In genomic region chr10:95057051-95057714, GRCm38 (mm10) we compare ENCODE assay signal across 24 mouse cellular contexts.
DNase-seq lines count a peak whose midpoint lies in the region; ATAC-seq and TF ChIP-seq lines count a peak whose summit lies in the region.
"Had no signal": no experiment of that assay in that cellular context is flagged by ENCODE, and none has a peak within 500 bp of the region (broad histone marks: within the 10 kb centered on the region; RNA-seq: fewer than 3 reads in every experiment).

No protein-coding gene starts in this region.

- 0 out of 2 replicates have a peak overlapping the region, but pooled peaks have one; percentile 39 for H3K27ac ChIP-seq in layer of hippocampus, adult 2 months
- H3K27ac ChIP-seq in neural tube, embryonic 15.5 days (replicated peaks), result 0 out of 2 replicates have a peak overlapping the region, but pooled peaks have one; percentile 25
- peak overlapping the region; percentile 66; the same call in 1 of the 2 replicates for H3K27ac ChIP-seq in forebrain, postnatal 0 days (ENCODE audit: low read depth, low read length)
- H3K27ac ChIP-seq: embryonic facial prominence, embryonic 10.5 days; heart, embryonic 15.5 days; limb, embryonic 15.5 days; liver, embryonic 14.5 days; neural tube, embryonic 13.5 days; stomach, postnatal 0 days had no signal

- no peaks in the 10 kb centered on the region for H3K9me3 ChIP-seq in neural tube, embryonic 15.5 days (replicated peaks)
- H3K9me3 ChIP-seq in forebrain, postnatal 0 days (ENCODE audit: low read length), result no peaks in the 10 kb centered on the region
- H3K9me3 ChIP-seq: embryonic facial prominence, embryonic 10.5 days; heart, embryonic 15.5 days; limb, embryonic 15.5 days; neural tube, embryonic 13.5 days had no signal

- no peaks in the 10 kb centered on the region for H3K27me3 ChIP-seq in neural tube, embryonic 15.5 days (replicated peaks)
- H3K27me3 ChIP-seq in forebrain, postnatal 0 days (ENCODE audit: insufficient read depth, low read length), result no peaks in the 10 kb centered on the region
- H3K27me3 ChIP-seq: heart, embryonic 15.5 days; limb, embryonic 15.5 days; neural tube, embryonic 13.5 days had no signal

- no peak for DNase-seq in frontal cortex, postnatal 36 days (ENCODE audit: low spot score in 2 of 2)
- DNase-seq in layer of hippocampus, adult 2 months (ENCODE audit: low spot score in 2 of 2), result peak in 1 of 2 experiments; percentile 42
- DNase-seq in layer of hippocampus, postnatal 10 days (ENCODE audit: low spot score in 2 of 2), result no peak
- DNase-seq in neural tube, embryonic 10.5 days (ENCODE audit: extremely low spot score, low spot score), result no peak
- DNase-seq in forebrain, postnatal 0 days, result peak; percentile 78
- no peak for DNase-seq in gastrocnemius, postnatal 10 days
- DNase-seq: adrenal gland, postnatal 36 days; cerebellum, adult 11-12 months; cerebellum, postnatal 10 days; heart, postnatal 36 days; kidney, adult 2 months; kidney, postnatal 14 days; left cerebral cortex, postnatal 4 days; thymus, adult 2 months; thymus, postnatal 4 days had no signal

- TF ChIP-seq CTCF in layer of hippocampus, adult 2 months (conservative IDR thresholded peaks at IDR 0.05), result no peak
- TF ChIP-seq CTCF in forebrain, postnatal 0 days (IDR thresholded peaks at IDR 0.05; ENCODE audit: low read depth), result no peak

- H3K36me3 ChIP-seq in neural tube, embryonic 15.5 days, result no peaks in the 10 kb centered on the region
- H3K36me3 ChIP-seq in forebrain, postnatal 0 days (ENCODE audit: insufficient read depth), result no peaks in the 10 kb centered on the region
- H3K36me3 ChIP-seq: embryonic facial prominence, embryonic 10.5 days; heart, embryonic 15.5 days; limb, embryonic 15.5 days; neural tube, embryonic 13.5 days had no signal

- H3K4me3 ChIP-seq in layer of hippocampus, adult 2 months, result no peak overlapping the region
- no peak overlapping the region for H3K4me3 ChIP-seq in neural tube, embryonic 15.5 days (replicated peaks)
- no peak overlapping the region for H3K4me3 ChIP-seq in forebrain, postnatal 0 days (ENCODE audit: low read depth, low read length)
- H3K4me3 ChIP-seq: embryonic facial prominence, embryonic 10.5 days; heart, embryonic 15.5 days; limb, embryonic 15.5 days; neural tube, embryonic 13.5 days had no signal

- no peak overlapping the region for H3K4me2 ChIP-seq in neural tube, embryonic 15.5 days
- H3K4me2 ChIP-seq in forebrain, postnatal 0 days (ENCODE audit: low read depth), result no peak overlapping the region
- H3K4me2 ChIP-seq: heart, embryonic 15.5 days; limb, embryonic 15.5 days; lung, embryonic 14.5 days; neural tube, embryonic 13.5 days had no signal

- ATAC-seq in frontal cortex, adult (ENCODE audit: low TSS enrichment), result peak; percentile 27
- ATAC-seq in neural tube, embryonic 15.5 days (ENCODE audit: low FRiP score), result no peak
- peak; percentile 82 for ATAC-seq in forebrain, postnatal 0 days

- H3K9ac ChIP-seq in neural tube, embryonic 15.5 days (replicated peaks), result no peak overlapping the region
- no peak overlapping the region for H3K9ac ChIP-seq in forebrain, postnatal 0 days
- H3K9ac ChIP-seq: heart, embryonic 15.5 days; limb, embryonic 15.5 days; liver, embryonic 14.5 days; lung, embryonic 14.5 days; neural tube, embryonic 13.5 days had no signal

- WGBS in neural tube, embryonic 15.5 days, result 64% methylated on average over 9 of the region's 9 CpGs
- 21% methylated on average over 9 of the region's 9 CpGs for WGBS in forebrain, postnatal 0 days

- H3K4me1 ChIP-seq in neural tube, embryonic 15.5 days, result peaks cover 28% of the 10 kb centered on the region
- peaks cover 23% of the 10 kb centered on the region for H3K4me1 ChIP-seq in forebrain, postnatal 0 days (ENCODE audit: insufficient read depth)
- H3K4me1 ChIP-seq: heart, embryonic 15.5 days had no signal
